Mouse (Mus musculus): ENCODE data around the gene Slc1a4.

DNA sequence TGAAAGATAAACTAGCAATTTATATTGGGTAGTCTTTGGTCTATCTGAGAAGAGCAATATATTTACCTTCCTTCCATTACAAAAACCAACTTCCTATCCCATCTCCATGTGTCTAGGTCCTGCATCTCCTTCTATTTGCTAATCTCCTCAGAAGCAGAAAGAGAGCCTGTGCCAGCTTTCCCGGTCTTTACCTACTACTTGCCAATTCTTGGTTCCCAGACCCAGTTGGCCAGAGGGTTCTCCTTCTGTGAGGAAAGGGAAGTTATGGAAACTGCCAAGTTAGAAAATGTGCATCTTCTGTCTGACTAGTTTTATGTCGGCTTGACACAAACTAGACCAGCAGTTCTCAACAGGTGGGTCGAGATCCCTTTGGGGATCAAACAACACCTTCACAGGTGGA lies 8.5 kb downstream of the Slc1a4 start:
- TF ChIP-seq EP300 (IDR thresholded peaks at IDR 0.05; ENCODE audit: low read depth): no peak
- no peak for TF ChIP-seq CTCF (IDR thresholded peaks at IDR 0.05; ENCODE audit: low read depth)

All from liver, embryonic 14.5 days (tissue).